Mouse (Mus musculus) heart, embryonic 16.5 days (tissue): ENCODE results near the gene Srpk1. TPM values are rescaled to one million over a fixed set of nuclear protein-coding genes. Genes with fewer than 3 reads are reported as not detected.
A peak's percentile ranks its signal among the peaks of the same experiment; 100 is the strongest.

Experiments
- ATAC-seq: fragments of 200-750 bp; cut with Nextera tagmentation; replicated peaks from 2 replicates; pipeline ENCODE4 v1.8.0; 2017; ENCODE audit warnings: moderate number of reproducible peaks; ENCODE audit not compliant: insufficient read depth, low FRiP score; ENCODE audit errors: extremely low read depth
- H3K27ac ChIP-seq: fragments of 300-500 bp; sonication (generic); 2 replicates; pipeline ENCODE4 v1.5.1; 2014; ENCODE audit warnings: mild to moderate bottlenecking, low read length, control low read depth, moderate library complexity
- H3K27me3 ChIP-seq: fragments of 300-500 bp; sonication (generic); 2 replicates; pipeline ENCODE4 v1.6.1; 2014; ENCODE audit warnings: low read length, mixed read lengths; ENCODE audit not compliant: control insufficient read depth, insufficient read depth
- H3K36me3 ChIP-seq: fragments of 300-500 bp; sonication (generic); 2 replicates; pipeline ENCODE4 v1.6.1; 2014; ENCODE audit not compliant: control insufficient read depth, insufficient read depth
- H3K4me1 ChIP-seq: fragments of 300-500 bp; sonication (generic); 2 replicates; pipeline ENCODE4 v1.6.1; 2014; ENCODE audit warnings: low read length, mixed read lengths; ENCODE audit not compliant: control insufficient read depth, insufficient read depth
- H3K4me2 ChIP-seq: fragments of 300-500 bp; sonication (generic); 2 replicates; pipeline ENCODE4 v1.6.1; 2014; ENCODE audit warnings: low read depth, mild to moderate bottlenecking, control low read depth, low read length
- H3K4me3 ChIP-seq: fragments of 300-500 bp; sonication (generic); 2 replicates; pipeline ENCODE4 v1.5.1; 2014; ENCODE audit warnings: mild to moderate bottlenecking, control low read depth, low read length
- H3K9ac ChIP-seq: fragments of 300-500 bp; sonication (generic); 2 replicates; pipeline ENCODE4 v1.6.1; 2014; ENCODE audit warnings: low read length, control low read depth
- H3K9me3 ChIP-seq: fragments of 300-500 bp; sonication (generic); replicated peaks from 2 replicates; pipeline ENCODE4 v1.6.1; 2016; ENCODE audit warnings: low read length; ENCODE audit not compliant: control insufficient read depth
- WGBS: fragments of 180-500 bp; shearing (Covaris S2); extraction: QIAGEN DNeasy Blood & Tissue Kit; methylation state at CpG from one replicate; pipeline ENCODE4 v1.1.7; 2014; 5-methylcytosine and 5-hydroxymethylcytosine counted together
- polyA plus RNA-seq: library from polyadenylated mRNA; unstranded; fragments of >200 nt; fragmentation: Nextera tagmentation; extraction: Ambion mirVana; gene quantifications from 2 replicates; pipeline ENCODE4 v1.2.1, GENCODE M21; 2015

The Srpk1 gene
- polyA plus RNA-seq, 1 experiment from 2014 or later, result 44.9 TPM

- no peaks in the 10 kb centered on the region for H3K9me3 ChIP-seq
- H3K4me1 ChIP-seq, result peaks cover 4% of the 10 kb centered on the region; the same call in 1 of the 2 replicates
- H3K9ac ChIP-seq, result no peak overlapping the region
- no peak overlapping the region for H3K4me3 ChIP-seq
- H3K27ac ChIP-seq, result no peak overlapping the region
- H3K27me3 ChIP-seq, result no peaks in the 10 kb centered on the region
- ATAC-seq, result no peak
- 64% methylated on average over 7 of the region's 7 CpGs for WGBS
- no peak overlapping the region for H3K4me2 ChIP-seq
- no peaks in the 10 kb centered on the region for H3K36me3 ChIP-seq
These were observed 15.5 kb upstream of the Srpk1 start for GRCm38 (mm10) chr17:28637711-28638690.

GRCm38 (mm10) chr17:28635842-28636241 lies 13.3 kb upstream of the Srpk1 start:
- Histone ChIP-seq H3K9me3 (no peaks in the 10 kb centered on the region), H3K27ac (no peak overlapping the region), H3K4me2 (no peak overlapping the region), H3K9ac (no peak overlapping the region), H3K27me3 (no peaks in the 10 kb centered on the region), H3K4me1 (peaks cover 4% of the 10 kb centered on the region; the same call in 1 of the 2 replicates), H3K36me3 (no peaks in the 10 kb centered on the region), H3K4me3 (no peak overlapping the region)
- 72% methylated on average over 5 of the region's 5 CpGs for WGBS
- no peak for ATAC-seq

- Histone ChIP-seq H3K4me3 (no peak overlapping the region), H3K27me3 (no peaks in the 10 kb centered on the region), H3K36me3 (no peaks in the 10 kb centered on the region), H3K27ac (no peak overlapping the region), H3K4me1 (no peaks in the 10 kb centered on the region), H3K9me3 (no peaks in the 10 kb centered on the region), H3K9ac (no peak overlapping the region), H3K4me2 (no peak overlapping the region)
- WGBS, result 47% methylated on average over 3 of the region's 3 CpGs
- ATAC-seq, result no peak
These were observed 6.6 kb upstream of the Srpk1 start for GRCm38 (mm10) chr17:28629125-28629524.

- Histone ChIP-seq H3K4me1 (no peaks in the 10 kb centered on the region), H3K4me3 (no peak overlapping the region), H3K9me3 (no peaks in the 10 kb centered on the region), H3K9ac (no peak overlapping the region), H3K36me3 (no peaks in the 10 kb centered on the region), H3K4me2 (no peak overlapping the region), H3K27ac (no peak overlapping the region), H3K27me3 (no peaks in the 10 kb centered on the region)
- ATAC-seq, result no peak
- WGBS, result 41% methylated on average over 10 of the region's 10 CpGs
These were observed 6.0 kb upstream of the Srpk1 start for GRCm38 (mm10) chr17:28628248-28629124.

GRCm38 (mm10) chr17:28626937-28627336 lies 4.4 kb upstream of the Srpk1 start:
- no peak overlapping the region for H3K27ac ChIP-seq
- H3K4me1 ChIP-seq, result peaks cover 3% of the 10 kb centered on the region
- H3K4me3 ChIP-seq, result no peak overlapping the region
- 70% methylated on average over 2 of the region's 2 CpGs for WGBS
- no peaks in the 10 kb centered on the region for H3K27me3 ChIP-seq
- no peaks in the 10 kb centered on the region for H3K36me3 ChIP-seq
- no peak overlapping the region for H3K4me2 ChIP-seq
- no peak for ATAC-seq
- H3K9ac ChIP-seq, result no peak overlapping the region
- H3K9me3 ChIP-seq, result no peaks in the 10 kb centered on the region

- Histone ChIP-seq H3K4me2 (no peak overlapping the region), H3K4me3 (no peak overlapping the region), H3K9me3 (no peaks in the 10 kb centered on the region), H3K9ac (no peak overlapping the region), H3K27ac (no peak overlapping the region), H3K27me3 (no peaks in the 10 kb centered on the region), H3K36me3 (no peaks in the 10 kb centered on the region), H3K4me1 (peaks cover 14% of the 10 kb centered on the region)
- no peak for ATAC-seq
- 85% methylated on average over 15 of the region's 15 CpGs for WGBS
These were observed 2.8 kb upstream of the Srpk1 start for GRCm38 (mm10) chr17:28625327-28625726.

GRCm38 (mm10) chr17:28624841-28625240 lies 2.3 kb upstream of the Srpk1 start:
- no peaks in the 10 kb centered on the region for H3K27me3 ChIP-seq
- 0 out of 2 replicates have a peak, but pooled peaks cover 5% of the 10 kb centered on the region for H3K36me3 ChIP-seq
- H3K9ac ChIP-seq, result no peak overlapping the region
- no peaks in the 10 kb centered on the region for H3K9me3 ChIP-seq
- 63% methylated on average over 2 of the region's 2 CpGs for whole genome bisulfite sequencing
- ATAC-seq, result no peak
- peaks cover 15% of the 10 kb centered on the region for H3K4me1 ChIP-seq
- no peak overlapping the region for H3K4me2 ChIP-seq
- H3K27ac ChIP-seq, result no peak overlapping the region
- no peak overlapping the region for H3K4me3 ChIP-seq

GRCm38 (mm10) chr17:28621381-28622299 lies 869 bp downstream of the Srpk1 start:
- peak overlapping the region; percentile 84 for H3K27ac ChIP-seq
- under 1% methylated on average over 77 of the region's 78 CpGs for WGBS
- H3K4me3 ChIP-seq, result peak overlapping the region; percentile 99
- peak overlapping the region; percentile 72 for H3K4me2 ChIP-seq
- ATAC-seq, result peak; percentile 71
- H3K27me3 ChIP-seq, result no peaks in the 10 kb centered on the region
- peaks cover 15% of the 10 kb centered on the region for H3K4me1 ChIP-seq
- H3K9me3 ChIP-seq, result no peaks in the 10 kb centered on the region
- peak overlapping the region; percentile 98 for H3K9ac ChIP-seq
- 0 out of 2 replicates have a peak, but pooled peaks cover 6% of the 10 kb centered on the region for H3K36me3 ChIP-seq
